ENCODE assay signal across 22 mouse cellular contexts in genomic region chr3:129563807-129564206, GRCm38 (mm10).
"Had no signal": no experiment of that assay in that cellular context is flagged by ENCODE, and none has a peak within 500 bp of the region (broad histone marks: within the 10 kb centered on the region; RNA-seq: fewer than 3 reads in every experiment).

No protein-coding gene starts in this region.

- H3K4me1 ChIP-seq: hindbrain, embryonic 12.5 days; limb, embryonic 10.5 days; limb, embryonic 12.5 days had no signal

- H3K27me3 ChIP-seq: heart, embryonic 12.5 days; hindbrain, embryonic 12.5 days; intestine, embryonic 15.5 days; limb, embryonic 12.5 days; liver, embryonic 12.5 days had no signal

- H3K36me3 ChIP-seq: heart, embryonic 12.5 days had no signal

- H3K4me3 ChIP-seq: gastrocnemius, adult 2 months; heart, embryonic 10.5 days; heart, embryonic 12.5 days; hindbrain, embryonic 10.5 days; hindbrain, embryonic 12.5 days; intestine, embryonic 15.5 days; layer of hippocampus, adult 2 months; left cerebral cortex, adult 2 months; limb, embryonic 10.5 days; limb, embryonic 12.5 days; liver, embryonic 12.5 days had no signal

- DNase-seq: gastrocnemius, adult 2 months; gastrocnemius, postnatal 10 days; gastrocnemius, postnatal 25 days; heart, adult 18-20 months; heart, postnatal 10 days; heart, postnatal 4 days; liver had no signal

- ATAC-seq: hindbrain, embryonic 16.5 days; inflammation-experienced regulatory T-cells, adult 6 months; intestine, embryonic 15.5 days; intestine, postnatal 0 days; liver, embryonic 12.5 days had no signal

- H3K4me2 ChIP-seq: heart, embryonic 12.5 days; hindbrain, embryonic 12.5 days; hindbrain, embryonic 14.5 days; intestine, embryonic 15.5 days; limb, embryonic 12.5 days; liver, embryonic 12.5 days had no signal

- H3K9me3 ChIP-seq: heart, embryonic 10.5 days; heart, embryonic 12.5 days; hindbrain, embryonic 10.5 days; hindbrain, embryonic 12.5 days; intestine, embryonic 15.5 days; limb, embryonic 10.5 days; limb, embryonic 12.5 days; liver, embryonic 12.5 days had no signal

- H3K9ac ChIP-seq: heart, embryonic 12.5 days; hindbrain, embryonic 12.5 days; hindbrain, embryonic 14.5 days; intestine, embryonic 15.5 days; limb, embryonic 12.5 days; liver, embryonic 12.5 days; liver, embryonic 14.5 days had no signal

- H3K27ac ChIP-seq: gastrocnemius, adult 2 months; heart, embryonic 10.5 days; hindbrain, embryonic 10.5 days; hindbrain, embryonic 12.5 days; hindbrain, embryonic 14.5 days; intestine, embryonic 15.5 days; layer of hippocampus, adult 2 months; left cerebral cortex, adult 2 months; limb, embryonic 10.5 days; limb, embryonic 12.5 days; liver, embryonic 12.5 days; liver, embryonic 14.5 days had no signal
